Mouse (Mus musculus) olfactory bulb, adult 2 months (tissue): ENCODE results near the gene Doc2b.

Source experiments
- CTCF ChIP-seq: fragments of 200-500 bp; IDR thresholded peaks from 2 replicates; pipeline ENCODE4 v1.5.1; 2012; ENCODE audit warnings: low read depth, mild to moderate bottlenecking, low read length, moderate library complexity; ENCODE audit not compliant: insufficient read depth
- POLR2A ChIP-seq: fragments of 200-500 bp; IDR thresholded peaks from 2 replicates; pipeline ENCODE4 v1.6.1; 2012; ENCODE audit warnings: mild to moderate bottlenecking, low read depth, low read length, moderate library complexity; ENCODE audit not compliant: insufficient read depth

GRCm38 (mm10) chr11:75732434-75733226, 63.2 kb downstream of the Doc2b start, which contains the start of gene Ywhae:
- TF ChIP-seq POLR2A (peak; percentile 90), CTCF (no peak)
